Mouse (Mus musculus) layer of hippocampus, postnatal 36 days (tissue): Measurements from ENCODE around the gene Prkaa2. TPM values are rescaled to one million over a fixed set of nuclear protein-coding genes. Genes with fewer than 3 reads are reported as not detected.

Experiments
- DNase-seq, 2 experiments: peaks; one replicate each; pipeline ENCODE4 v3.0.0; 2022
- total RNA-seq, 2 experiments: library from RNA; stranded (reverse); gene quantifications; 2 replicates each; pipeline ENCODE4 v1.2.3; 2021

Gene Prkaa2
- total RNA-seq, 2 experiments from 2014 or later: 17.0 to 17.8 TPM

DNA sequence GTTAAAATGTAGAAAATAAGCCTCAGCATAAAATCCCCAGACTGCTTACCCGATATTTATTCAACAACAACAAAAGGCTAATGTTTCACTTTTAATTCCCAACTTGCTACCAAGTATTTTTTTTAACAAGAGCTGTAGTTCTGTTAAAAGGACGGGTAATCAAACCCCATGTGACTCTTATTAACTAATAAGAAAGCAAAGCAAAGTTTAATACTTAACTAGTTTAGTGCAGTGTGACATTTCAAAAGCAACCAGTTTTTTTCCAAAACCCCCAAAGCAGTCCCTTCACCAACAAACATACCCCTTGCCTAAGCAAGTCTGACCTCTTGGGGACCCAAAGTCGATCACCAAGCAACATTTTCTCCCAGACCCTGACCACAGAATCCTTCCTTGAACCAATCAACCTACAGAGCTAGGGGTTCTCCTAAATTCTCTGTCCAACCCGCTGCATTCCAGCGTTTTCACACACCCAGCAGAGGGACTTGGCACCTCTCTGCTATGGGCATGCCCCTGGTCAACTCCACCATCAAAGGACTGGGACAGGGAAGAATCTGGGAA lies 970 bp downstream of the Prkaa2 start:
- no peak for DNase-seq

DNA sequence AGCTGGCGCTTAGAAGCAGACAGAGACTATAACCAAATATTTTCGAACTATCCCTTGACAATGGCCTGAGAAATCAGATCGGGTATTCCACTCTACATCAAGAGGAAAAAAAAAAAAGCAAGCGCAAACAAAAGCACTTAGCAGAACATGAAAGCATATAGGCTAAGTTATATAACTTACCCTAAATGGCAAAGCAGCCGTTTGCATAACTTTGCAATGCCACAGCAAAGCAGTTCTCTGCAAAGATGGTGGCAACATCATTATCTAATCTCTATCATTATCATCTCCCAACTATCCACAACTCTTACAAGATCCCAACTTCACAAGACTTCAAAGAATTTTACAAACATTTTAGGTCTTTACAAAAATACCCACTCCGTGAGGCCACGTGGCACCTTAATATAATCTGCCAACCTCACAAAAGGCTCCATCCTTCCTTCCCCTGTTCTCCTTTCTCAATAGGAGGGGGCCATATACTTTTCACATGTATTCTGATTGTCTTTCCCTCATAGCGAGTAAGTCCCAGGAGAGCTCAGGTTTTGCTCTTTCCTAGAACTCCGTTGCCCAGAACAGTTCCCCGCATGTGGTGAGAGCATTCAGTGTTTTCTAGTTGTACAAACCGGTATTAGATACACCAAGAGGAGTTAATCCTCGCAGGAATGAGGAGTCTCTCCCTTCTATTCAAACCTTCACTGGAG lies 1.6 kb downstream of the Prkaa2 start:
- no peak for DNase-seq

- DNase-seq: no peak
Measured at GRCm38 (mm10) chr4:105104099-105104872, 5.4 kb downstream of the Prkaa2 start.

GRCm38 (mm10) chr4:105101337-105101688 lies 8.4 kb downstream of the Prkaa2 start:
- no peak for DNase-seq

DNA sequence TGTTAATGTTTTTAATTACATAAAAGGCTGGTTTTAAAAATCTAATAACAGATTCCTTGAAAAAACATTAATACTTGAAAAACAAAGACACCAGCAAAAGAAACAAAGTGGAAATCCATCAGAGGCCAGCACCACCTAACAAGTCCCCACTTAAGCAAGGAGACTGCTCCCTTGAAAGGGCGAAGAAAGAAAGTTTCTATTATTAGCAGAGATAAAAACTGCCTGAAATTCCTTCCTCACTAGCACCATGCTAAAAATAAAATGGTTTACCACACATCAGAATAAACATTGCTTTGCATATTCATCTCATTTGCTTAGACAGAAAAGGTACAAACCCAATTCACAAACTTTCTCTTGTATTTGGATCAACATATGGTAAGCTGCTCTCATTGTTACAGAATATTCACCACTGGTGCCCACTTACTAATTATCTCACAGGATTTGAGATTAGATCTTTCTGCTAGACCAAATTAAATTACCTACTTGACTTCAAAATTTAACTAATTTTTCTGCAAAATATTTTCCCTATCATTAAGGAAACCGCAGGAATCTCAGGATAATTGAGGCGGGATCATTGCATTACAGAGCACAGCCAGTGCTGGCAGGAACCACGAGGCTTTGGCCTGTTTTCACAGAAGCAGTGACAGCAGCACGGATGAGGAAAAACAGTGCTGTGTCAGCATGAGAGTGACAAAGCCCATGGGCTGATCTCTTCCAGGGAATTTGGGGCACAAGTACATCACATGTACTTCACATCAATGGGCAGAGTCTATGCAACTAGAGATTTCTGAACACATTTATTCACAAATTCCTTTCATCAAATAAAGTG lies 9.0 kb downstream of the Prkaa2 start:
- DNase-seq: peak in 1 of 2 experiments; percentile 23

- DNase-seq: no peak
Measured at GRCm38 (mm10) chr4:105098660-105099059, 11.0 kb downstream of the Prkaa2 start.

DNA sequence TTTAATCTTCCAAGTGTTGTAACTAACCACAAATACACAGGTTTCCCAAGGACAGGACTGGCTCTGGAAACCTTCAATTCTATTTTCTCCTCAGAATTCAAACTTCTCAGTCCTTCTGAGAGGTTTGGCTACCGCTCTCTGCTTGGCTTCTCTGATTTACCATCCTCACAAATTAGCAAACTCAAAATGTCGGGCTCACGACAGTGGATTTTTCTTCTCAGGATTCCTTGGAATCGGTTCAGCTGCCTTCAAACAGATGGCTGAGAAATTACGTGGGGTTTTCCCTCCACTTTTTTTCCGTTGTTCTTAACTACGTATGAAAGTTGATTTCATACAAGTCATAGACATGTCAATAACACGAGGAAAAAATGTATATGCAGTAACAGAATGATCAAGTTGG lies 11.5 kb downstream of the Prkaa2 start:
- no peak for DNase-seq

DNA sequence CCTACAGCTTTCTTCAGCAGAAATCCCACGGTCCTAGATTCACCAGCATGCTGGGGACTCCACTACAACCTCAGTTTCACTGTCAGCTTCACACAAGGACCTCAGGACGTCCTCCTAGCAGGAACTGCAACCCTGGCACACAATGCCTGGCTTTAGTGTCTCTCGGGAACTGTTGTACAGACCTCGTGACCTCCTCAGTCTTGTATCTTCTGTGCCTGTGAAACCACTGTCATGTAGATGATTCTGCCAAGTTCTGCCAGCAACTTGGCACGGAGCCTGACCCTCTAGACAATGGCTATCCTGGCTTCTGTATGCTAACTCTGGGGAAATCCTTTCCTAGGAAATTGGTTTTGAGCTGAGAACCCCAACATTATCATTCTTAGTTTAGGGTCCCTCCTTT lies 14.4 kb downstream of the Prkaa2 start:
- DNase-seq: no peak

DNA sequence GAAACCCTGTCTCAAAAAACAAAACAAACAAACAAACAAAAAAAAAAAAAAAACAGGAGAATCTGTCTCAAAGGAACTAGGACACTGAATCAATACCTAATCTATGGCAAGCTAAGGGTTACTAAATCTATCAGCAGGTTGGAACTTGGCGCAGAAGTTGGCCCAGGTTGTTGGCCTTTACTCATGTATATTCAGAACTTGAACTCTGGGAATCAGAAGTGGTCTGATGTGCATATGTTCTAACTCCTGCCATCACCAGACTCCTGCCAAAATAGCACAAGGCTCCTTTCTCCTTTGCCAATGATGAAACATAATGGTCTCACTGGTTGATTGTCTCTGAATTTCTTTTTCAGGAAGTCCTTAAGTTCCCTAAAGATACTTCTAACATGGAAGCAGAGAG lies 15.7 kb downstream of the Prkaa2 start:
- no peak for DNase-seq

DNA sequence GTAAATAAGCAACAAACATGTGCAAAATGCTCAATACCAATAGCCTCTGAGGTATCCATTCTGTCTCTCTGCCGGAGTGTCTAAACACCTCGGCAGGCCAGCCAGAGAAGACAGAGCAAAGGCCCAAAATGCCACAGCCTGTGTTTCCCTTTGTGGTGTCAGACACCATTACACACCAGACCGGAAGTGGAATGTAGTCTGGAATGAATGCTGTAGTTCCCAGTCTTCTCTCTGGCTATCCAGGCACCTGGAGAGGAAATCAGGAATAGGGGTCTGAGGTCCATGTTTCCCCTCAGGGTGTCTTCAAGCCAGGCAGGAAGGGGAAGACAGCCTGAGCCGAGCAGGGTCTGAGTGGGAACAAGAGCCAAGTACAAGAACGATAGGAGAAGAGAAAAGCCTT lies 19.3 kb downstream of the Prkaa2 start:
- DNase-seq: no peak

DNA sequence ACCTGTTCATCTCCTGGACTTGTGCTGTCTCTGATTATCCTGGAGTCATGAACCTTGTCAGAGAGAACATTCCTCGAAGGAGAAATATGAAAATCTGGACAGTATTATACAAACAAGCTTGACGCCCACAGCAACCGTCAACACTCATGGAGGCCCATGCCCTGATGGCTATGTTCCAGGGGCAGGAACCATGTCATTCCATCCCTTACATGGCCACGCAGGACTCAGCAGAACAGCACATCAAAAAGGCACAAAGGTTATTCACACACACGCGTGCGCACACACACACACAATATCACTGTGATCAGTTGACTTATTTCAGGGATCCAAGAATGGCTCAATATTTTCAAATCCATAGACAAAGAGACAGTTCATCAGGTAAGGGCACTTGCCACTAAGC lies 20.3 kb downstream of the Prkaa2 start:
- no peak for DNase-seq

DNA sequence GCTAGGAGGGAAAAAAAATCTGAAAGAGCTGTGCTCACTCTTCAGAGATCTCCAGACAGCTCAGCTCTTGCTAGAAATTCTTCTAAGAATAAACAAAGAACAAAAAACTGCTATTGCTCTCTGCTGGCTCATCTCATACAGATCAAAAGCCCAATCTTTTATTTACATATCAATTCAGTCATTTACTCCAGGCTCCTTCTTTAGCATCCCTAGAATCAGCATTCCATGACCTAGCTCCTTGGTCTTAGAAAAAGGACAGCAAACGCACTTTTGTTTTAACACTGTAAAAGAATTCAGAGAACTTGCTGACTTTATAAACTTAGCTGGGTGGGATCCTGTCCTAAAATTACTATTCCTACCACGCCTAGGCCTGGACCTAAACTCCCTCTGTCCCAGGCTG lies 21.0 kb downstream of the Prkaa2 start:
- DNase-seq: no peak

DNA sequence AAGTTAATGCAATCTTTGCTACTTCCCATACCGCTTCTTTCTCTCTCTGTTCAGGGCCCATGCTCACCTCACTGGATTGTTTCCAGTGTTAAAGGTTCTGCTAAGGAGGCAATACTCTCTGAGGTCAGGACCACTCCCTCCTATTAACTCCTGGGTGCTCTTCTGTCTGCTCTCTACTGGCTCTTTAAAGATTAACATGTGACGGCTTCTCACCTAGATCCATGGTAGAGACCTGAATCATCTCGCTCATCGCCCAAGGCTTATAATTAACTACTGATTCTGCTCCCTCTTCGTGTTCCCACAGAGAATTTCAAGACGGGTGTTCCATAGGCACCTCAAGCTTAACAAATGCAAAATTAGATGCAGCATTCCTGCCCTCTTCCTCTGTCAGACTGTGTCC lies 33.5 kb downstream of the Prkaa2 start:
- no peak for DNase-seq

DNA sequence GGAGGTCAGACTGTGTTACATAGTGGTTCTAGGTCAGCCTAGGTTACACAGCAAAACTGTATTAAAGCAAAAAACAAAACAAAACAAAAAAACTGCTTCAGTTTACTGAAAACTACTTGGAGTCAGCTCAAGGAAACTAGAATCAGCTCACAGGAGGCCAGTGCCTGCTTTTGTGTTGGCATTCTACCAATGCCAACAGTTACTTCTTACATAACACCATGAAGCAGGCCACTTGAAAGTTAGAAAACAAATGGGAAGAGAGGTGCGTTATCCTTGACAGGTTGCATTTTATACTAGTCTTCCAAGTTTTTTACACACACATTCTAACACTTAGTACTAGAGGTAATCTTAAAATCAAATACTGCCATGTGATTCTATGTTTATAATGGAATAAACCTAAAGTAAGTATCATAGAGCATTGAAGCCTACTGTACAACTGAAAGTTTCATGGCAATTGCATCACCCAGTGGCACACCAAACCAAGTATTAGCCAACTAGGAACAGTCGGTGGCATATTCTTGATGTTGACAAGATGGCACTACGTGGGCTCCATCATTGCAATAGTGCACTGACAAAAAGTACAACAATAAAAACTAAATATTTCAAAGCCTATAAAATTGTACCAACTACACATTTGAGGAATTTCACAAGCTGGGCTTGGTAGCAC lies 37.8 kb downstream of the Prkaa2 start:
- no peak for DNase-seq

DNA sequence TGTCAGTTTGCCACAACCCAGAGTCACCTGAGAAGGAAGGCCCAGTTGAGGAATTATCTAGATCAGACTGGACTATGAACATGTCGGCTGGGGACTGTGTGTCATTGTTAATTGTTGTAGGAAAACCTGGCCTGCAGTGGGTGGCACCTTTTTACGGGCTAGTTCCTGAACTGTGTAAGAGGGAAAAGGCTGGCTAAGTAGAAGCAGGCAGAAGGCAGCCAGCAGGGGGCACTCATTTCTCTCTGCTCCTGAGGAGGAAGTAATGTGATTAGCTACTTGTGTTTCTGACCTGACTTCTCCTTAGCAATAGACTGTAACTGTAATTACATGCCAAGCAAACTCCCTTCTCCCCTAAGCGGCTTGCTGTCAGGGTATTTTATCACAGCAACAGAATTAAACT lies 38.7 kb downstream of the Prkaa2 start:
- DNase-seq: peak; percentile 50 to 51

DNA sequence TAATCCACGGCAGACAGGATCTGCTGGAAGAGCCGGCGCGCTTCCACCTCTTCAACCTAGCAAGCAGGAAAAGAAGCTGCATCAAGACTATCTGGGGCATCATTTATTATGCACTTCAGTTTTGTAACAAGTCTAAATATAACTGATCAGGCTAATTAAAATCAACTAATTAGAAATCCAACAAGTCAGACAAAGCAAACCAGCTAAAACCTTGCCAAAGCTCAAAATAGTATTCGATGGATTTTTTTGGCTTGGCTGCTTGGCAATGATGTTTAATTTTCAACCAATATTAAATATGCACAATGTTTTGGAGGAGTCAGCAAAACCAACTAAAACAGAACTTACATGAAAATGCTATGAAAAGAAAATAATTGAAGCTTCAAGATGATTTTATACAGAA lies 58.4 kb downstream of the Prkaa2 start:
- DNase-seq: no peak

GRCm38 (mm10) chr4:105050041-105050440 lies 59.6 kb downstream of the Prkaa2 start:
- DNase-seq: no peak

- no peak for DNase-seq
Measured at GRCm38 (mm10) chr4:105034259-105034658, 75.4 kb downstream of the Prkaa2 start.

DNA sequence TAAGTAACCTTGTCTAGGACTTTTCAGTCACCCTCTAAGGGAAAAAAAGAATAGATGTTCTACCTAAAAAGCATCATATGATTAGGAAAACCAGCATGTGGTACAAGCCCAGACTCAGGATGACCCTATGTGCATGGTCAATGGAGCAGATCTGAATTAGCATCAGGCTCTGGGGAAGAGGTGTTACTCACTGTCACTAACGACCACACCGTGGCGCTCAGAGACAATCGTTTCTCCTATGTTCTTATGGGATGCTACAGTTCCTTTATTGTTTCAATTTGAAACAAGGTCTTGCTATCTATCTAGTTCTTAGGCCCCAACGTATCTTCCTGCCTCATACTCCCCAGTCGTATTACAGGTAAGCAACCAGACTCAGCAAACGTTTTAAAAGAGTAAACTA lies 76.5 kb downstream of the Prkaa2 start:
- DNase-seq: no peak

- no peak for DNase-seq
Measured at GRCm38 (mm10) chr4:105031104-105031503, 78.6 kb downstream of the Prkaa2 start.

- DNase-seq: no peak
Measured at GRCm38 (mm10) chr4:105027278-105027677, 82.4 kb downstream of the Prkaa2 start.

DNA sequence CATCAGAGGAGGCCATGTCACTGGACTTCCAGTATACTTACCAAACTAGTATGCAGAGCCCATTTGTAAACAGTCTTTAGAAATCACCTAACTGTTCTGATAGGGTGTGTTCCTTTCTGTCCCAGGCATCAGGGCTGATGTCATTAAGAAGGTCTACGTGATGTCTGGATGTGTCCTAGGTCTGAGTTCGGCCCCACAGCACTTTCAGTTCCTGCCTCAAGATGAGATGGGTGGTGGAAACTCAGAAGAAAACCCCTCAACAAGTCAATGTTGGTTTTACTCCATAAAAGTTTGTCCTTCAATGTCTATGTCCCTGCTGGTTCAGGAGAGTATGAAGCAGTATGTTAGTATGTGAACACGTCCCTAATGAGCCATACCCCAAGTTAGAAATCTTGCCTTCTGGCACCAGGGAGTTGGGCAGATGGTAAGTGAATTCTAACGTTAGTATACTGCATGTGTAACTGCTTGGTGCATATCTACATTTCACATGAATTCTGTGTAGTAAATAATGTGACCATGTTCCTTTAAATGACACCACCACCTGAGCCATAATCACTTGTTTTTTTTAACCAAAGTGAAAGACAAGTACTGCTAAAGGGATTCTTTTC lies 93.6 kb downstream of the Prkaa2 start:
- no peak for DNase-seq
